Mouse (Mus musculus): Measurements from ENCODE around the gene Slc16a6. TPM values are rescaled to one million over a fixed set of nuclear protein-coding genes. Genes with fewer than 3 reads are reported as not detected.
A peak's percentile ranks its signal among the peaks of the same experiment; 100 is the strongest.
"Not testable (repeated sequence)": the region's sequence is repeated elsewhere in the genome, so short reads cannot be mapped to it uniquely, and the experiment has no call there.

Gene Slc16a6
- 1 to 10 TPM; 7.3 to 9.2 TPM for total RNA-seq (2021)
- long read RNA-seq, experiment 1, partial matches to known transcripts: 1 of 5 reads
- long read RNA-seq, experiment 1, other reads (novel, unspliced or antisense): 2 of 5 reads
- long read RNA-seq, experiment 2, partial matches to known transcripts: 0 of 1 reads
- long read RNA-seq, experiment 2, other reads (novel, unspliced or antisense): 1 of 1 reads

- DNase-seq: peak; percentile 74 to 83
Measured at GRCm38 (mm10) chr11:109473171-109474085, at the start of gene Slc16a6, which contains the start of gene Arsg. Slc16a6 (minus strand) TSS chr11:109473598. Arsg (plus strand) TSS chr11:109473374.

- DNase-seq: no peak
Measured at GRCm38 (mm10) chr11:109520958-109521357, 47.6 kb upstream of the Slc16a6 start.

GRCm38 (mm10) chr11:109517816-109518215 is 44.4 kb upstream of the Slc16a6 start:
- no peak for DNase-seq

DNA sequence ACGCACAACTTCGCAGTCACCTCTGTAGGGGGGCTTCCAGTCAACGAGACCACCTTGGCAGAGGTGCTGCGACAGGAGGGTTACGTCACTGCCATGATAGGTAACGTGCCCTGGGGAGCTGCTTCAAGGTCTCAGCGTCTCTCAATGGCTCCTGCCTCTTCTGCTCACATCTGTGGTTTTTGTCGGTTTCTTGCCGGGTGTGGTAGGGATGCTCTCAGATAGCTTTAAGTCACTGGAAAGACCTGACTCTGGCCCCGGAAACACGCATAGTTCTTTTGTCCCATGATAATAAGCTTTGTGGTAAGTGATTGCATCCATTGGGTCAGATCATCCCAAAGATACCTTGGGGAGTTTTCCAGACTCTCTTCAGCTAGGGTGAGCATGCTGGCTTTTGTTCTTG is 43.9 kb upstream of the Slc16a6 start:
- no peak for DNase-seq

- no peak for DNase-seq
Measured at GRCm38 (mm10) chr11:109514064-109514612, 40.7 kb upstream of the Slc16a6 start.

DNA sequence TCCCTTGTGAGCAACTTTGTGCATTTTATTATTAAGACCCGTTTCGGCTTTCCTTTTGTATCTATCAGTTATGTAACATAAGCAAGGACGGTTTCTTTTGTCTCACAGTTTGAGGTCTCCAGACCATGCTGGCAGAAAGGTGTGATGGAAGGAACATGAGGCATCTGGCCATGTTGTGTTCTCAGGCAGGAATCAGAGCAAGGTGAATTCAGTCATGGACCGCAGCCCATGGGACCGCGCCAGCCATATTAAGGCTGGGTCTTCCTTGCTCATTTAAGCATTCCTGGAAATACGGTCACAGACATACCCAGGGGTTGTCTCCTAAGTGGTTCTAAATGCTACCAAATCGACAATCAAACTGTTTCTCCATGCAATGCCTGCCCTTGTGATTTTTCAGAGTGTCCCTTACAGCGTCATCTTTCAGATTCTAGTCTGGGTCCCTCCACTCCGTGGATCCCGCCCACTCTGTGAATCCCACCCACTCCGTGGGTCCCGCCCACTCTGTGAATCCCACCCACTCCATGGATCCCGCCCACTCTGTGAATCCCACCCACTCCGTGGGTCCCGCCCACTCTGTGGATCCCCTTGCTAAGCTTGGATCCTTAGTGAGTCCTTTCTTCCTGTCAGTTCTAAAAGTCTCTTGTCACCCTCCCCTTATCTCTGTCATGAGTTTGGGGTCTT is 39.7 kb upstream of the Slc16a6 start:
- no peak for DNase-seq

- DNase-seq: no peak
Measured at GRCm38 (mm10) chr11:109507068-109507467, 33.7 kb upstream of the Slc16a6 start.

DNA sequence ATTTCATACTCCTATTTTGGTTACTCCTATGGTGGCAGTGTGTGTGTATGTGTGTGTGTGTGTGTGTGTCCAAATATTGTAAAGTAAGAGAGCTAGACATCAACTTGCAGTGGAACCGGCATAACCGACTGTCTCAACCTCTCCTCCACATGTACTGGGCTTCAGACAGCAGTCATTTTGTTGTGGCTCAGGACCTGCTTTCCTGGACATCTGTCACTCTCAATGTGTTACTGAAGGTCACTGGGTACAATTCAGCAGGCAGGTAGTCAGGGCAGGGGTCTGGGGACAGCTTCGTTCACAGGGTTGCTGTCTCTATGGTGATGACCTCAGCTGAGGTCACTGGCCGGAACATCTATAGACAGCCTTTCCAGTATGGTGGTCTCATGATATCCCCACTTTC is 32.4 kb upstream of the Slc16a6 start:
- no peak for DNase-seq

- DNase-seq: peak; percentile 58 to 63
Measured at GRCm38 (mm10) chr11:109504977-109505376, 31.6 kb upstream of the Slc16a6 start.

- DNase-seq: peak; percentile 22 to 53
Measured at GRCm38 (mm10) chr11:109500206-109500605, 26.8 kb upstream of the Slc16a6 start.

GRCm38 (mm10) chr11:109497990-109498389 is 24.6 kb upstream of the Slc16a6 start:
- DNase-seq: peak in 1 of 2 experiments; percentile 9

- DNase-seq: no peak
Measured at GRCm38 (mm10) chr11:109496996-109497714, 23.8 kb upstream of the Slc16a6 start.

DNA sequence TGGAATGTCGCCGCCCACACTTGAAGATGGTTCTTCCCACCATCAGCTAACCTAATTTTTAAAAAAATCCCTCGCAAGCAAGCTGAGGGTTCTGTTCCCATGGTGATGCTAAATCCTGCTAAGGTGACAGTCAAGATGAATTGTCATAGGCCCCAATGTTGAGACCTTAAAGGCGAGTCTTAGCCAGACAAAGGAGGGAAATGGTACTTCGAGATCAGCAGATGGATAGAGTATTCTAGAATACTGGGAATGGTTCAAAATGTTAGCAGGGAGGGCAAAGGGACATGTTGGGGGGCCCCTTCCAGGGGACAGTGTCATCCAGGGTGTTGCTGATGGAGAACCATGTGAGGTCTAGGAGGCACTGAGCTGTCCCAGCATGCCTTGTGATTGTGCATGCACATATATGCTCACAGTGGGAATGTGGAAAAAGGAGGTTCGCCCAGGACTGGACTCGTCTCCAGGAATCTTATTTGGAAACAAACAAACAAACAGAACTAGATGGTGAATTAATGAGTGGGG is 23.1 kb upstream of the Slc16a6 start:
- DNase-seq: no peak

GRCm38 (mm10) chr11:109495771-109496474 is 22.5 kb upstream of the Slc16a6 start:
- no peak for DNase-seq

GRCm38 (mm10) chr11:109494890-109495770 is 21.7 kb upstream of the Slc16a6 start:
- DNase-seq: peak in 1 of 2 experiments; percentile 17

GRCm38 (mm10) chr11:109492847-109493464 is 19.6 kb upstream of the Slc16a6 start:
- DNase-seq: not testable (repeated sequence)

DNA sequence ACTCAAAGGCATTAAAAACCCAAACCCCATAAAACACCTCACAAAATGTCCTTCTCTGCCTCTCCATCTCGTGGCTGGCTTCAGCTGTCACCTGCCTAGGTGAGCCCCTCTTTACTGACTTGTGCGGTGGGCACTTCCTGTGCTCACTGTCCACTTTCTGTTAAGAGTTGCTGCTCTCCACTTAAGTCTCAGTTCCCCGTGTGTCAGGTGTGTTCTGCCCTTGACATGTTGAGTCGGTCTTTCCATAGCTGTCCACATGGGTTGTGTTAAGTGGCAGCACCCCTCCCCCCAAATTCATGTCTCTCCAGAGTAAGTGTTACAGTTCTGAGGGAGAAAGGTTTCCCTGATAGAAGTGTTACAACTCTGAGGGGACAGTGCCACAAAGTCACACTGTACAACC is 18.4 kb upstream of the Slc16a6 start:
- no peak for DNase-seq

DNA sequence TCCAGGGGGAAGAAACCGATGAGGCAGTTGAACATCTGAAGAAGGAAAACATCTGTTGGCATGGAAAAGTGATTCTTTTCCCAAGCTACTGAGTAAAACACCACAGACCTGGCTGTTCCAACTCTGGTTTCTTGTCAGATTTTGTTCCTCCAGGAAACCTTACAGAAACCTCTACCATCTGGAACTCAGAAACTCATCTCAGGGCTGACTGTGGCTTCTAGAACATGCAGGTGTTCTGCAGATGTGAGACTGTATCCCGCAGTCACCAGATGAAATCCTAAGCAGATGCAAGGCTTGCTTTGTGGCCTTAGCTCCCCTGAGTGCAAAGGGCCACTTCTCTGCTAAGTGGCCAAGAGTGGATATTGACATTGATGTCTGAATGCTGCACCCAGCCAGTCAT is 16.4 kb upstream of the Slc16a6 start:
- no peak for DNase-seq

DNA sequence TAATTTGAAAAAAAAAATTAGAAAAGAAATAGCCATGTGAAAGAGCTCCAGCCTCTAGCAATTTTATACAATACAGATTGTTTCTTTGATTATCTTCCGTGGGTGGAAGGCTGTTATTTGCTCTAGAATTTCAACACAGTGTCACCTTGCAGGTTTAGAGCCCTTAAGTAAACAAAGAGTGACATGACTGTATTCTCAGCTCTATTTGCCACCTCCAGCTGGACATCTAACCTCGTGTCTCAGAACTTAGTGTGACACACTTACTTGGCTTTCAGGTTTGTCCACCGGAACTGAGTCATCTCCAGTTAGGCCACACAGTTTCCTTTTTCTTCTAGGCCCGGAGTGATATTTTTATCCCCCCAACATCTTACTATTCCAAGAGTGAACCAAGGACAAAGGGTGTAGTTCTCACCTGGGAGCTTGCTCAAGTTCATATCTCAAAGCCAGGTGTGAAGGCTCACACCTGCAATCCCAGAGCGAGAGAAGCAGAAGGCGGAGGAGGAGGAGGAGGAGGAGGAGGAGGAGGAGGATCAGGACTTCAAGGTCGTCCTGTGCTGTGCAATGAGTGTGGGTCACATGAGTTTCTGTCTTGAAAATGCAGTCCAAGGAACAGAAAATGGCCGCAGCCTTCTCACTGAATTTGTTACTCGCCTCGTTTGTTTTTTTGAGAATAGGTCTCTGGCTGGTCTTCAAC is 14.7 kb upstream of the Slc16a6 start:
- no peak for DNase-seq

Data from heart, adult 18-20 months (tissue).